Mouse (Mus musculus): ENCODE measurements around the gene Bst2. TPM values are rescaled to one million over a fixed set of nuclear protein-coding genes. Genes with fewer than 3 reads are reported as not detected.
"Not testable (repeated sequence)": the region's sequence is repeated elsewhere in the genome, so short reads cannot be mapped to it uniquely, and the experiment has no call there.

The Bst2 gene
- polyA plus RNA-seq, 1 experiment from 2014 or later, result 2.2 TPM

DNA sequence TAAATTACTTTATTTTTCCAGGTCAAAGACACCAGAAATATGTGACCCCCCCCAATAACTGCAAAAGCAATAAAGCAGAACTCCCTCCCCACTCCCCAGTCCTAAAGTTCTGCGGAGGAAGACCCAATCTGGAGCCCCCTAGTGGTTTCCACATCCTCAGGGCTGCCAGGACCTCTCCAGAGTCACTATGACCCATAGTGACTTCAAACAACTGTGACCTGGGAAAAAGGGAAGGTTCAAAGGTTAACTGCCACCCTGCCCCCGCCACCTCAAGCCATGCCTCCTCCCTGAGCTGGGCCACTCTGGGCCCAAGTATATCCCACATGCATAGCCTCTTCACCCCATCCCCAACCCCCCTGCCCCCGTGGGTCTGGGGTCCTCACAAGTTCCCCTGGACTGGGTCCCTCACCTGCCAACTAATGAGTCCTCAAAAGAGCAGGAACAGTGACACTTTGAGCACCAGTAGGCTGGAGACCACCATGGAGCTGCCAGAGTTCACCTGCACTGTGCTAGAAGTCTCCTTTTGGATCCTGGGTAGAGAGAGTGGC, 2.9 kb downstream of the Bst2 start:
- no peaks in the 10 kb centered on the region; the same call in 1 of the 2 replicates for H3K4me1 ChIP-seq (replicated peaks; ENCODE audit: control insufficient read depth, insufficient read depth, low read length)
- 38% methylated on average over 3 of the region's 3 CpGs for WGBS
- H3K27ac ChIP-seq (ENCODE audit: low read depth, low read length), result no peak overlapping the region
- no peaks in the 10 kb centered on the region for H3K36me3 ChIP-seq (ENCODE audit: control insufficient read depth, insufficient read depth, low read length)
- peaks cover 4% of the 10 kb centered on the region; the same call in 1 of the 2 replicates for H3K27me3 ChIP-seq (ENCODE audit: control insufficient read depth, insufficient read depth, low read length)
- no peak overlapping the region for H3K4me2 ChIP-seq (replicated peaks; ENCODE audit: low read depth, low read length)
- no peak overlapping the region for H3K4me3 ChIP-seq (ENCODE audit: low read depth, low read length)
- H3K9me3 ChIP-seq (ENCODE audit: control insufficient read depth, low read length), result no peaks in the 10 kb centered on the region
- DNase-seq (ENCODE audit: low spot score) (no peak), ATAC-seq (ENCODE audit: low FRiP score) (no peak)
- H3K9ac ChIP-seq (ENCODE audit: low read depth, low read length), result no peak overlapping the region

DNA sequence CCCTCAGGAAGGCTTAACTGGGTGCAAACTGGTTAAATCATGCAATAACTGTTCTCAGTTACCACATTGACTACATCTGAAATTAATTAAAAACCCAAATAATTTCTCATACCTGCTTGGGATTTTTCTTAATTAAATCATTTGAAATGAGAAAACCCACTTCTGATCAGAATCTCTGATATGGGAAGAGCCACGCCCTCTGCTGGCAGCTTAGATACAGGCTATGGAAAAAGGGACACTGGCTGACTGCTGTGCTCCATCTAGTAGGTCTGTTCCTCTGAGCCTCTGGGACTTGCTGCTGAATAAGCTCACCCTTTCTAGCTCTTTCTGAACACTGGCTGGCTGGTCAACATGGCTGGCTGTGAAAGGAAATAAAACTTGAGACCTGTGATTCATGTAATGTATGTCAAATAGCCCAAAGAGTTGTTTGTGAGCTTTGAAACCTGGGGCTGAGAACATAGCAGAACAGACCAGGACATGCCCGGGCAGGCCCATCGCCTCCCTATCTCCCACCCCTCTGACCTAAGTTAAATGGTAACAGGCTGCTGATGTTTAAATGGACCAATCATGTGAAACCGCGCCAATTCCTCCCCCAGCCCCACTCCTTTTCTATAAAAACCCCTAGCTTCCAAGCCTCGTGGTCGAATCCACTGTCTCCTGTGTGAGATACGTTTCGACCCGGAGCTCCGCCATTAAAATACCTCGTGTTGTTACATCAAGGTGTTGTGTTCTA, 6.4 kb downstream of the Bst2 start:
- not testable (repeated sequence) for H3K36me3 ChIP-seq (ENCODE audit: control insufficient read depth, insufficient read depth, low read length); H3K4me1 ChIP-seq (replicated peaks; ENCODE audit: control insufficient read depth, insufficient read depth, low read length); H3K4me2 ChIP-seq (replicated peaks; ENCODE audit: low read depth, low read length); H3K9me3 ChIP-seq (ENCODE audit: control insufficient read depth, low read length); H3K4me3 ChIP-seq (ENCODE audit: low read depth, low read length); H3K27ac ChIP-seq (ENCODE audit: low read depth, low read length); ATAC-seq (ENCODE audit: low FRiP score); H3K9ac ChIP-seq (ENCODE audit: low read depth, low read length)
- peaks cover 11% of the 10 kb centered on the region; the same call in 1 of the 2 replicates for H3K27me3 ChIP-seq (ENCODE audit: control insufficient read depth, insufficient read depth, low read length)
- peak; percentile 50 for DNase-seq (ENCODE audit: low spot score)
- 68% methylated on average over 5 of the region's 12 CpGs for WGBS

DNA sequence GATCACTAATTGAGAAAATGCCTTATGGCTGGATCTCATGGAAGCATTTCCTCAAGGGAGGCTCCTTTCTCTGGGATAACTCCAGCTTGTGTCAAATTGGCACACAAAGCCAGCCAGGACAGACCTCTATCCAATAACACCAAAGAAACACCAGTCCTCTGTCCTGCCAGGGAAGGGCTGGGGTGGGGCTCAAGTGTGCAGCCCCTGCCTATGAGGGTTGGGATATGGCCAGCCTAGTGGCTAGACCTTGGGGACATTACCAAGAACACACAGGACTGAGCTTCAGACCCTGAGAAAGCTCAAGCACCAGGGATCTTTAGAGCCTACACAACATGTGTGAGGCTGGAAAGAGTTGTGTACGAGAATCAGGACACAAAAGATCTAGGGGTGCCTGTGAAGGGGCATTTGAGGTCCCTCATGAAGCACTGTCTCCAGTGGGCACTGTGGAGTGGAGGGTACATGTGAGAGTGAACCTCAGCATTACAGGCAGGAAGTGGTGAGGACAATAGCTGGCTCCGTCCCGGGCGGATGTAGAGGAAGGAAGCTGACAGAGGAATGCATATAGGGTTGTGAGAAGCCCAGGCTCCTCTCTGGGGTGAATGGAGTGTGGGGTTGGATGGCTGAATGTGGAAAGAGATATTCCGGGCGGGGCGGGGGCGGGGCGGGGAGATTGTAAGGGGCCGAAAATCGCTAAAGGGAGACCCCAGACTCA, 8.7 kb downstream of the Bst2 start:
- ATAC-seq (ENCODE audit: low FRiP score) (no peak), DNase-seq (ENCODE audit: low spot score) (no peak)
- no peaks in the 10 kb centered on the region for H3K36me3 ChIP-seq (ENCODE audit: control insufficient read depth, insufficient read depth, low read length)
- H3K9me3 ChIP-seq (ENCODE audit: control insufficient read depth, low read length), result no peaks in the 10 kb centered on the region
- H3K27me3 ChIP-seq (ENCODE audit: control insufficient read depth, insufficient read depth, low read length), result peaks cover 27% of the 10 kb centered on the region
- no peak overlapping the region for H3K4me2 ChIP-seq (replicated peaks; ENCODE audit: low read depth, low read length)
- H3K4me1 ChIP-seq (replicated peaks; ENCODE audit: control insufficient read depth, insufficient read depth, low read length), result 0 out of 2 replicates have a peak, but pooled peaks cover 2% of the 10 kb centered on the region
- H3K4me3 ChIP-seq (ENCODE audit: low read depth, low read length), result no peak overlapping the region
- no peak overlapping the region for H3K9ac ChIP-seq (ENCODE audit: low read depth, low read length)
- H3K27ac ChIP-seq (ENCODE audit: low read depth, low read length), result no peak overlapping the region
- WGBS, result 85% methylated on average over 11 of the region's 11 CpGs

DNA sequence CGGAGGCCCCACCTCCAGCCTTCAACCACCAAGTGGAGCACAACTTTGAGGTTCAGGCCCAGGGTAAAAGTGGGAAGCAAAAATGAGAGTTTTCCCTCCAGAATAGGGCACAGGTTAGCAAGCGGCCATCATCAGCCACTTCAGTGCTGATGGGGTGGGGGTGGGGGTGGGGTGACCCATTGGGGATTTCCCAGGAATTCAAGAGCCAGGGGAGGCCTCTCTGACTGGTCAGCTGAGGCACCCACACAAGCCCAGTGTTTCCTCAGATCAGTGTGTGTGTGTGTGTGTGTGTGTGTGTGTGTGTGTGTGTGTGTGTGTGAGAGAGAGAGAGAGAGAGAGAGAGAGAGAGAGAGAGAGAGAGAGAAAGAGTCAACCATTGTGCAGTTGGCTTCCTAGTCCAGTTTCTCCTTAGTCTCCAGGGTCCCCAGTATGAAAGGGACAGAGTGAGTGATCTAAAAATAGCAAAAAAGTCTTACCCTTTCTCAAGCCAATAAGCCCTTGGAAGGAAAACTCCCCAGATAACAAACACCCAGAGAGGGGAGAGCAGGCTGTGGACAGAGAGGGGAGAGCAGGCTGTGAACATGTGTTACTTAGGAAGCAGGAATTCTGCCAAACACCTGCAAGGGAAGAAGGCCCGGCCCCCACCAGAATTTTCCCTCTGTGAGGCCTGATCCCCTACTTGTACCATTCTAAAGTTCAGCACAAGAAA, 9.9 kb downstream of the Bst2 start:
- Histone ChIP-seq H3K4me1 (replicated peaks; ENCODE audit: control insufficient read depth, insufficient read depth, low read length) (0 out of 2 replicates have a peak, but pooled peaks cover 2% of the 10 kb centered on the region), H3K27me3 (ENCODE audit: control insufficient read depth, insufficient read depth, low read length) (peaks cover 27% of the 10 kb centered on the region), H3K4me2 (replicated peaks; ENCODE audit: low read depth, low read length) (no peak overlapping the region), H3K27ac (ENCODE audit: low read depth, low read length) (no peak overlapping the region), H3K9ac (ENCODE audit: low read depth, low read length) (no peak overlapping the region), H3K4me3 (ENCODE audit: low read depth, low read length) (no peak overlapping the region), H3K9me3 (ENCODE audit: control insufficient read depth, low read length) (no peaks in the 10 kb centered on the region), H3K36me3 (ENCODE audit: control insufficient read depth, insufficient read depth, low read length) (no peaks in the 10 kb centered on the region)
- 43% methylated on average over 3 of the region's 3 CpGs for WGBS
- DNase-seq (ENCODE audit: low spot score), result no peak
- ATAC-seq (ENCODE audit: low FRiP score), result no peak

DNA sequence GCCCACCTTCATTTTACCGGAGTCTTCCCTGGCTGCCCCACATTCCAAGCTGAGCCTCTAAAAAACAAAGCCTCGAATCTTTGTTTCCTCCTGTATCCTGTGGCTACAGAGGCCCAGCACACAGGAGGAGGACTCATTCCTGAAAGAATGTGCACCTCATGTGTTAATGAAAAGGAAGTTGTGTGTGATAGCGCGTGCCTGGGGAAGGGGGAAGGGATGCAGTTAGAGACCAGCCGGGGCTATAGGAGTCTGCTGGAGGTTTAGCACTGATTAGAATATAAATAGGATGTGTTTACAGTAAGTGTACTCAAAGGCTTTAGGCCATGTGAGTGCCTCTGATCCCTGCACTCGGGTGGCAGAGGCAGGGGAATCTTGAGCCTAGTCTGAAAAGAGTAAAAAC, 11.0 kb downstream of the Bst2 start:
- Histone ChIP-seq H3K27ac (ENCODE audit: low read depth, low read length) (no peak overlapping the region), H3K4me2 (replicated peaks; ENCODE audit: low read depth, low read length) (no peak overlapping the region), H3K27me3 (ENCODE audit: control insufficient read depth, insufficient read depth, low read length) (peaks cover 27% of the 10 kb centered on the region), H3K4me1 (replicated peaks; ENCODE audit: control insufficient read depth, insufficient read depth, low read length) (0 out of 2 replicates have a peak, but pooled peaks cover 2% of the 10 kb centered on the region), H3K4me3 (ENCODE audit: low read depth, low read length) (no peak overlapping the region), H3K9me3 (ENCODE audit: control insufficient read depth, low read length) (no peaks in the 10 kb centered on the region), H3K9ac (ENCODE audit: low read depth, low read length) (no peak overlapping the region), H3K36me3 (ENCODE audit: control insufficient read depth, insufficient read depth, low read length) (no peaks in the 10 kb centered on the region)
- WGBS, result 6% methylated on average over 6 of the region's 6 CpGs
- no peak for ATAC-seq (ENCODE audit: low FRiP score)
- DNase-seq (ENCODE audit: low spot score), result peak; percentile 29

DNA sequence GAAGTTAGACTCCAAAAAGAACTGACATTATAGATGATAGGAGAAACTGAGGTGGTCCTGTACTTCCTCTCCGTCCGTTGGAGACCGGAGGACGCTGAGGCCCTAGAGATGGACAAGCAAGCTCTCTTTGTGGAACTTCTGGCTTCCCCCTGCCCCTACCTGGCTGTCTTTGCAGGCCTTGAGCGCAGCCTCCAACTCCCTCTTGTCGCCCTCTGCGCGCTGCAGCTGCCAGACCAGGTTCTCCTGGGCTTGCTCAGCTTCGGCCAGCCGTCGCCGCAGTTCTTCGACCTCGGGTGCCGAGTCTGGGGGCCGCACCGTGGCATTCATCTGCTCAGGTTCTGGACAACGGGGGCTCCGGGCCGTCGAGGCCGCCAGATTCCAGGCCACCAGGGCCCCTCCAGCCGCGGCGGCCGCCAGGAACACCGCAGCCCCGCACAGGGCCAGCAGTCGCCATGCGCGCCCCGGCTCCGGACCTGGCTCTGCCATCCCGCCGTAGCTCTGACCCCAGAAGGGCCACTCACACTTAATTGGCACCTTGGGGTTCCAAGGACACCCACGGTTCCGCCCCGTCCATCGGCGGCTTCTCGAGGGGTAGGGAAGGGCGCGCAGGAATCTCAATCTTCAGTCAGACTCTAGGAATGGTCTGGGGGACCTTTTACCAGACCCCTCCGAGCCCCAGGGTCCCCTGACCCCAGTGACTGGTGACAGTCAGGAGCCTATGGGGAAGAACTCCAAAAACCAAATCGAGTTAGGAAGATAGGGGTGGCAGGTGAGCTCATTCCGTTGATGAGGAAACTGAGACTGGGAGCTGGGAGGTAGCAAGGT, 11.8 kb downstream of the Bst2 start, which contains the start of gene Ccdc194:
Ccdc194 (minus strand) TSS at position 486 of the 825 bp plus-strand sequence.
- Histone ChIP-seq H3K4me2 (replicated peaks; ENCODE audit: low read depth, low read length) (peak within 1 kb of the TSS; percentile 18; the same call in 1 of the 2 replicates), H3K9me3 (ENCODE audit: control insufficient read depth, low read length) (no peaks in the 10 kb centered on the region), H3K27me3 (ENCODE audit: control insufficient read depth, insufficient read depth, low read length) (peaks cover 27% of the 10 kb centered on the region), H3K36me3 (ENCODE audit: control insufficient read depth, insufficient read depth, low read length) (no peaks in the 10 kb centered on the region), H3K27ac (ENCODE audit: low read depth, low read length) (no peak within 1 kb of the TSS), H3K4me3 (ENCODE audit: low read depth, low read length) (0 out of 2 replicates have a peak within 1 kb of the TSS, but pooled peaks have one; percentile 6), H3K4me1 (replicated peaks; ENCODE audit: control insufficient read depth, insufficient read depth, low read length) (0 out of 2 replicates have a peak, but pooled peaks cover 2% of the 10 kb centered on the region), H3K9ac (ENCODE audit: low read depth, low read length) (peak within 1 kb of the TSS; percentile 2; the same call in 1 of the 2 replicates)
- WGBS, result 7% methylated on average over 46 of the region's 46 CpGs
- DNase-seq (ENCODE audit: low spot score) (peak; percentile 43), ATAC-seq (ENCODE audit: low FRiP score) (no peak)

DNA sequence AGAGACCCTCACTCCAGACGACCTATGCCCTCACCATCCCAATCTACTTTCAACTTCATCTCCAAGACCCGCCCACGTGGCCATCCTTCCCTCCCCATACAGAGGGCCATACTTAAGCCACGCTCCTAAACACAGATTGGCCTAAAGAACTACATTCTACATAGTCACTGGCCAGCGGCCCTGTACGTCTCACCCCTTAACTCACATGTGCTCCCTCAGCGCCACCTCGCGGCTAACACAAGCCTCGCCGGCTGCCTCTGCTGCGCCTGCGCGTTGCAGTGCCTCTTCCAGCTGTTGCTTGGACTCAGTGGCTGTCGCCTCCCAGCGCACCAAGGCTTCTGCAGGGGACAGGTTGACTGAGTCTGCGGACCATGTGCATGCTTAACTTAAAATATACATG, 15.6 kb downstream of the Bst2 start:
- no peaks in the 10 kb centered on the region for H3K9me3 ChIP-seq (ENCODE audit: control insufficient read depth, low read length)
- peaks cover 22% of the 10 kb centered on the region for H3K27me3 ChIP-seq (ENCODE audit: control insufficient read depth, insufficient read depth, low read length)
- no peak overlapping the region for H3K9ac ChIP-seq (ENCODE audit: low read depth, low read length)
- peak; percentile 69 for ATAC-seq (ENCODE audit: low FRiP score)
- H3K4me3 ChIP-seq (ENCODE audit: low read depth, low read length), result no peak overlapping the region
- H3K4me2 ChIP-seq (replicated peaks; ENCODE audit: low read depth, low read length), result no peak overlapping the region
- no peak overlapping the region for H3K27ac ChIP-seq (ENCODE audit: low read depth, low read length)
- H3K4me1 ChIP-seq (replicated peaks; ENCODE audit: control insufficient read depth, insufficient read depth, low read length), result peaks cover 7% of the 10 kb centered on the region; the same call in 1 of the 2 replicates
- no peaks in the 10 kb centered on the region for H3K36me3 ChIP-seq (ENCODE audit: control insufficient read depth, insufficient read depth, low read length)
- WGBS, result 6% methylated on average over 17 of the region's 17 CpGs
- peak; percentile 97 for DNase-seq (ENCODE audit: low spot score)

All from hindbrain, embryonic 11.5 days (tissue).